Mouse (Mus musculus) lung, postnatal 4 days (tissue): ENCODE results near the gene Tspan14.

ENCODE experiments used
- DNase-seq, 2 experiments: peaks; one replicate each; pipeline ENCODE4 v3.0.0; 2021

The Tspan14 gene

DNA sequence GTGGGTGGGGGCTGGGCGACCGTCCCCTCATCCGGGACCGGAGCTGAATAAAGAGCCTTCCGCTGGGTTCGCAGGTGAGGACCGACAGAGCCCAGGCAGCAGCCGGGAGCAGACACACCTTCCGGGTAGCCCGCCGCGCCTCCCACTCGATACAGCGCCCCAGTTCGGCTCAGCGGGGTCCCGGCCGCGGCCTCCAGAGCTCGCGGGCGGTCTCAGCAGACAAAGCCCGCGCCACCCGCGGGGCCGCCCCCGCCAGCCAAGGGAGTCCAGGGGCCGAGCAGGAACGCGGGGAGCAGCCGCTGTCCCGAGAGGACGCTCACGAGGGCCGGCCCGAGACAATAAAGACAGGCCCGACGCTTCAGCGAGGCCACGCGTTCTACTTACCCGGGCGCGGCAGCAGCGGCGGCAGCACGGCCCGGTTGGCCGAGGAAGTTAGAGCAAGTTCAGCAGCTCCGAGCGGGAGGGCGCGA, at the start of gene Tspan14:
Gene Tspan14, minus strand, starts transcription at position 416 of the 470 bp plus-strand sequence.
- no peak for DNase-seq

- DNase-seq = no peak
Measured at GRCm38 (mm10) chr14:41014701-41015240, 48.2 kb upstream of the Tspan14 start.

DNA sequence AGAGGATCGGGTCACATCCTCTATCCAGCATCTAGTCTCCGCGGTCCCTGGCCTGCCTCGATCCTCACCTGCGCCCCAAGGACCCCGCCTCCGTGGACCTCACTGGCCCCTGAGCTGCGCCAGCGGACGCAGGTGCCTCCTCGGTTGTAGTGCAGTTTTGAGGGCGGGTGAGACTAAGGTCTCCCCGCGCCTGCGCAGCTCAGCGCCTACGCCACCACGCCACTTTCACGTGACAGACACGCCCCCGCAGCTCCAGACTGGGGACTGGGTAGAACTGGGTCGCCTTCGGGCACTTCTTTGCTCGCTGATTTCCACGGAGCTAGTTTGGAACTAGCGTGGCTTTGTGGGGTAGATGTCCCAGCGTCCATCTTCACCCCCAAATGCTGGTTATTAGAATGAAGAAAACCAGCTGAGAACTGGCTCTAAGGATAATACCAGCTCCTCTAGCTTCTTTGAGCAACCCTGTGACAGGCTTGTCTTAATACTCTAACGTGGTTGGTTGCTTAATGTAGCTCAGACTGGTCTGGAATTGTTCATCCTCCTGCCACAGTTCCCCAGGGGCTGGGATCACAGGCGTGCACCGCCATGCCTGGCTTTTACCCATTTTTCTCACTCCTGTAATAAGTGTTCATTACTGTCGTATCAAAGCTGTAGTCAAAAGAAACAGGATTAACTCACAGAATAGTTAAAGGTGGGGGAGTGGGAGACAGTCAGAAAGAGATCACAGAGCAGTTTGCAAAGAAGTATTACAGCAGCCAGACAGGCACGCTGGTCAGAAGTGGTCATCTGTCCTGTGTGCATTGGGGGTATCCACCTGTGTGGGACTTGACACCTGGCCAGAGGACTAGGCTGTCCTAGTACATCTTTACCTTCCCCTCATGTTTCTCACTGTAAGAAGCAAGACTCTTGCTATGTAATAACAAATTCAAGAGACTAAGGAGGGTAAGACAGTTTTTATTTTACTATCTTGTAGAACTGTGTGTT, 47.3 kb upstream of the Tspan14 start, which contains the start of gene Fam213a:
Gene Fam213a, minus strand, starts transcription at position 159 of the 984 bp plus-strand sequence.
- peak; percentile 91 to 92 for DNase-seq

- DNase-seq = no peak
Measured at GRCm38 (mm10) chr14:41013143-41013542, 46.5 kb upstream of the Tspan14 start.

GRCm38 (mm10) chr14:41011916-41012315, 45.3 kb upstream of the Tspan14 start:
- DNase-seq = no peak

DNA sequence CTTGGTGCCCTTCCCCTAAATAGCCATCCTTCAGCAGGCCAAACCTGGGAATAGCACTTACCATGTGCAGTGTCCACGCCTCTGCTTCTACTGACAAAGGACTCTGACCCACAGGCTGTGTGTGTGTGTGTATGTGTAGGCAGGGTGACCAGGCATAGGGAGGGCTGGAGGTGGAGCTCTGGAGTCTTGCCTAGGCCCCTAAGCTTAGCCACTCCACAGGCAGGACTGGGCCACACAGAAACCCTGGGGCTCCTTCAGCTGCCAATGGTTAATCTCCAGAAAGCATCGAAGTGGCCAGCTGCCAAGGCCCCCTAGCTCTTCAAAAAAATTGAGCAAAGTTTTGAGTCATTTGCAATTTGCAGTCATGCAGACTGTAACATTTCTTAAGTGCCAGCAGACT, 41.5 kb upstream of the Tspan14 start:
- peak; percentile 29 to 72 for DNase-seq

DNA sequence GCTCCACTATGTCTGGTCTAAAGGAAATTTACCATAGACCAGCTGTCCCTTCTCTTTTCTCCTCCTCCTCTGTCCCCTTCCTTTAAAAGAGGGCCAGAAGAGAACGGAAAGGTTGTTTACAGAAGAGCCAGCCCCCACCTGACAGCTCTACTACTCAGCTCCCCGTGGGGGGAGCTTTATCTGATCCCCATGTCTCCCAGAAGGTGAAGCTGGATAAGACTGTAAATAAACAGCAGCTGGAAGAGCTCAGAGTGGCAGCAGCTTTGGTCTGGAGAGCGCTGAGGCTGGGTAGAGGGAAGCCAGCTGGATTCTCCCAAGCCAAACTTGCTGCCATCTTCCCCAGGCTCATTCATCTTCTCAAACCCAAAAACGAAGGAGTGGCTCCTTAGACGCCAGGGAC, 41.0 kb upstream of the Tspan14 start:
- DNase-seq = peak; percentile 30 to 64

DNA sequence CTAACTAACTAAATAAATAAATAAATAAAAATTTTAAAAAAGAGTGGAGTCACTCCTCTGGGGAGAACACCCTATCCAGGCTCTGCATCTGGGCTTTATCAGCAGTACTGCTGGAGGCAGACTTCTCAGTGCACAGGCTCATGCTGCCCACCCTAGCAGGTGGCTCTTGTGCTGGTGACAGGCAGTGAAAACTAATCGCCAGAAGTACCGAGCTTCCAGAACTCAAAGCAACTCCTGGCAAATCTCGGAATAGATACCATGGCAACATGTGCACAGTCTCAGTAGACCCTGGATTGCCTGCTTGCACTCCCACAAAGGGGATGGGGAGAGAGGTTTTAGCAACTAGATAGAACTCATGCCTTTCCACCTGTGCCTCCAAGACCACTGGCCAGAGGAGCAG, 40.3 kb upstream of the Tspan14 start:
- no peak for DNase-seq

- no peak for DNase-seq
Measured at GRCm38 (mm10) chr14:41006263-41006662, 39.7 kb upstream of the Tspan14 start.

GRCm38 (mm10) chr14:41005716-41006115, 39.1 kb upstream of the Tspan14 start:
- DNase-seq = no peak

DNA sequence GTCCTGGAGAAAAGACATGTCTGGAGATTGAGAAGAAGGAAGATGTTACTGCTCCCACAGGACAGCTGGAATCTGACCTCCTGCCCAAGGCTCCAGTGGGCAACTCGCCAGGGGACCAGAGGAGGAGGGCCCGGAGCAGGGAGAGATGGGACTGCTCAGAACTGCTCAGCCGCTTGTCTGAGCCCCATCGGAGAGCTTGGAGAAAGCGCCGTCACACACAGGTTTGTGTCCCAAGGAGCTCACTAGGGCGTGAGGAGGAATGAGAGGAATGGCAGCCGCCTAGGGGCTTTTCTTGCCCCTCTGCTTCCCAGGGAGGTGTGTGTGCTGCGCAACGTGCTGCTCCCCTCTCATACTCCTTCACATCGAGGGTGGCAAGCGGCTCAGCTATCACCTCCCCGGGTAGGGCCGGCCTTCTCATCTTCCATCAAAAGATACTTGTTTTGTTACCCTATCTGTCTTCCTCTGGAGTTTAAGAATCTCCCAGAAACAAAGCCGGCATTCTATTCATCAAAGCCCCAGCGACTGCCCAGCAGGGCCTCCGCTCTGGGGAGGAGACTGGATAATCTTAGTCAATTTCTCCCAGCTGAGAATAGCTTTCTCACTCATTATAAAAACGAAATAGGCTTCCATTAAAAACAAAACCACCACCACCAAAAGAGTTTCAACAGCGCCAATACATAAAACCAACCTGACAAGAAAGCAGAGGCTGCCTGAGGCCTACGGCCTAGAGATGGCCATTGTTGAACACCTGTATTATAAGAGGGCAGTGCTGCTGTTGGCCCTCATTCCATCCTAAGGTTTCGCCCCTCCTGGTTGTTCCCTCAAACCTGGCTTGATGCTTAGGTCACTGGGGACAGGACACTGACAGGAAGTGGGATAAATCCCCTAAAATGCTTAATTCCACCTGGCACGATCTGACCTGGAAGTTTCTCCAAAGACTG, 37.9 kb upstream of the Tspan14 start:
- DNase-seq = peak; percentile 64 to 79

- no peak for DNase-seq
Measured at GRCm38 (mm10) chr14:41001576-41001975, 35.0 kb upstream of the Tspan14 start.

DNA sequence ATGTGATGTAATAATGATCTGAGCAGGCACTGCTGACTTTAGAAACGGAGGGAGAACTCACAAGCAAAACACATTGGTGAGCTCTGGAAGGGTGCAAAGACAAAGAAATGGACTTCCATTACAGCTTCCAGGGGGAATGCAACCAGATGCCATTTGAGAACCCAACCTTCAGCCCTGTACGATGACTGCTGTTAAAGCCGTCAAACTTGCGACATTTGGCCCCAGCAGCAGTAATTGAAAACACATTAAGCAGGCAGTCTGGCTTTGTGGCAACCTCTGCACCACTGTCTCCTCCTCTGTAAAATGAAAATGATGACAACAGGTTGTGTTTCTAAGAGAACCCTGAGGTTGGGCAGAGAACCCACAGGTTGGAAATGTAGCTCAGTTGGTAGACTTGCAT, 34.2 kb upstream of the Tspan14 start:
- no peak for DNase-seq

DNA sequence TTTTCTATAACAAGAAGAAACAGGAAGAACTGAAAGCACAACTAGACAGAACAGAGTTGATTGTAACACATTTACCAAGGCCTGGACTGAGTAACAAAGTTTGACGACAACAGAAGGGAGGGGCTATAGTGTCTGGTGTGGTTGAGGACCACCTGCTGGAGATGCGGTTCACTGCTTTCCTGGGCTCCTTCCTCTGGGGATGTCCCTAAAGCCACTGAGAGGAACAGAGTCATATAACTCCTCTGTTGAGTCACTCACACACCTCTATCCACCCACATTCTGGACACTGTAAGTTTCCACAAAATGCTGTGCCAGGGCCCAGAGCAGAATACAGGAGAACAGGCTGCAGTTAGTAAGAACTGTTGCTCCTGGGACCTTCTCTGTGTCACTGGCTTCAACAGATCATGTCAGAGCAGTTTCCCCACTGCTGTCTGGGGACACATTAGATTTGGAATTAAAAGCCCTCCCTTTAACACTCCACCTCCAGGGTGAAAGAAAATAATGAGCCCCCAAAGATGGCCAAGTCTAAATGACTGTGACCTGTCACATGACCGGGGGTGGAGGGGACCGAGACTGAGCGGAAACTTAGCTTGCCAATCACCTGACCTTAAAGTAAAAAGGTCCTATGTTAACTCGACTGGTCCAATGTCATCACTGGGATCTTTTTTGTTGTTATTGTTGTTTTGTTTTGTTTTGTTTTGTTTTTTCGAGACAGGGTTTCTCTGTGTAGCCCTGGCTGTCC, 33.5 kb upstream of the Tspan14 start:
- no peak for DNase-seq

GRCm38 (mm10) chr14:40996171-40996570, 29.6 kb upstream of the Tspan14 start:
- no peak for DNase-seq

- DNase-seq = no peak
Measured at GRCm38 (mm10) chr14:40992464-40992863, 25.9 kb upstream of the Tspan14 start.

DNA sequence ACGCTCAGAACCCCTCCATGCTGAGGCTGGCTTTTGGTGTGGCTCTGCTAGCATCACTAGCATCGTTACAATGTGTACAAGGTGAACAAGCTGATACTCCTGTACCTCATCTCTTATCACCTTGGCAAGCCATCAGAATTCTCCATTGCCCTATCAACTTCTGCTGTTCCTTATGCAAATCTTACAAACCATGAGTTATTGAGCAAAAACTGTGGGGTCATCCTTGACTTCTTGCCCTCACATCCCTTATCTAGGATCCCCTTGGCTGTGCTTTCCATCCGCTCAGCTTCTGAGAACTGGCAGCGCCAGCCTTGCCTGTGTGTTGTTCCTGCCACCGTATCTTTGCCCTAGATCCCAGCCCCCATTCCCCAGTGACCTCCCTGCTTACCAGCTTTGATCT, 22.2 kb upstream of the Tspan14 start:
- no peak for DNase-seq

GRCm38 (mm10) chr14:40987184-40987583, 20.6 kb upstream of the Tspan14 start:
- no peak for DNase-seq

- DNase-seq = no peak
Measured at GRCm38 (mm10) chr14:40985635-40986034, 19.0 kb upstream of the Tspan14 start.

DNA sequence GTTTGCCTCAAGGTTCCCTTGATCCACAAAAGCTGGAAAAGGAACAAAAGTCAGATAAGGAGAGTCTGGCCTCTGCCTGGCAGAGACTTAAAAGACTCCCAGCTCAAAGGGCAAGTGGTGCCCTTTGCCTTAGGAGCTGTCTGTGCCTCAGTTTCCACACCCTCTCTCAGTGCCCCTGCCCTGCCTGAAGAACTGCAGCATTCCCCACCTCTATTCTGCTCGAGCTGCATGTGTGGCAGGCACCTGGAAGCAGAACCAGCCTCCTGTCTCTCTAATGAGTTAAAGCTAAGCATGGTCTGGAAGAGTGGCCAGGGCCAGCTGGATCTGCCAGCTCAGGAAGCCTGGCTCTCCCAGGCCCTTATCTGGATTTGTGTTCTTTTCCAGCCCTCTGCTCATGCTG, 13.1 kb upstream of the Tspan14 start:
- no peak for DNase-seq

DNA sequence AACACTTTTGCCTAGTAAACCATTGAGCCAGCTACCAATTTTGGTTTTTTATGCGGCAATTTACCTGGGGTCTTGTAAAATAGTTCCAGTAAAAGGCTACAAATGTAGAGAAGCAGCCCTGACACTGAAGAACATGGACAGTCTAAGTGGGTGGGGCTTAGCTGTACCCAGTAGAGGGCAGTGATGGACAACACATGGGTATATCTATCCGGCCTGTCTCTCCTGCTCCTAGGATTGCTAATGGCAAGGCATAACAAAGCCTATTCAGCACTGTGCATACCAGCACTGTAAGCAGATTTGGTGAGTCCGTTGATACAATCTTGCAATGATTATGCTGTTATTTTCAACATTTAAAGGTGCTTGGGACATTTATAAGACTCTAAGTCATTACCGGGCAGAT, 12.4 kb upstream of the Tspan14 start:
- DNase-seq = peak; percentile 50 to 69

GRCm38 (mm10) chr14:40975127-40975721, 8.6 kb upstream of the Tspan14 start:
- DNase-seq = peak; percentile 62 to 79
